Mouse (Mus musculus) heart, embryonic 10.5 days (tissue): ENCODE results near the gene Apobec1. TPM values are rescaled to one million over a fixed set of nuclear protein-coding genes. Genes with fewer than 3 reads are reported as not detected.
"Not testable (repeated sequence)": the region's sequence is repeated elsewhere in the genome, so short reads cannot be mapped to it uniquely, and the experiment has no call there.

Experiments
- DNase-seq: peaks from one replicate; pipeline ENCODE4 v3.0.0-alpha.2; 2017; ENCODE audit warnings: low spot score
- H3K27ac ChIP-seq: fragments of 300-500 bp; sonication (generic); 2 replicates; pipeline ENCODE4 v1.5.1; 2016; ENCODE audit warnings: mild to moderate bottlenecking
- H3K27me3 ChIP-seq: fragments of 300-500 bp; sonication (generic); 2 replicates; pipeline ENCODE4 v1.6.1; 2016; ENCODE audit warnings: mild to moderate bottlenecking; ENCODE audit not compliant: poor library complexity, insufficient read depth, severe bottlenecking
- H3K36me3 ChIP-seq: fragments of 300-500 bp; sonication (generic); 2 replicates; pipeline ENCODE4 v1.6.1; 2016; ENCODE audit warnings: mild to moderate bottlenecking, moderate library complexity
- H3K4me1 ChIP-seq: fragments of 300-500 bp; sonication (generic); 2 replicates; pipeline ENCODE4 v1.6.1; 2016; ENCODE audit warnings: mild to moderate bottlenecking
- H3K4me3 ChIP-seq: fragments of 300-500 bp; sonication (generic); 2 replicates; pipeline ENCODE4 v1.5.1; 2016; ENCODE audit warnings: mild to moderate bottlenecking, moderate library complexity
- H3K9me3 ChIP-seq: fragments of 300-500 bp; sonication (generic); 2 replicates; pipeline ENCODE4 v1.6.1; 2016; ENCODE audit warnings: mild to moderate bottlenecking, moderate library complexity
- WGBS: fragments of 180-500 bp; shearing (Covaris S2); methylation state at CpG from one replicate; pipeline ENCODE4 v1.1.7; 2016; 5-methylcytosine and 5-hydroxymethylcytosine counted together
- polyA plus RNA-seq: library from polyadenylated mRNA; unstranded; fragments of >200 nt; fragmentation: Nextera tagmentation; extraction: Ambion mirVana; gene quantifications from 2 replicates; pipeline ENCODE4 v1.2.1, GENCODE M21; 2016

Apobec1 gene
- 0.43 and 0.64 TPM in 2 replicates for polyA plus RNA-seq

DNA sequence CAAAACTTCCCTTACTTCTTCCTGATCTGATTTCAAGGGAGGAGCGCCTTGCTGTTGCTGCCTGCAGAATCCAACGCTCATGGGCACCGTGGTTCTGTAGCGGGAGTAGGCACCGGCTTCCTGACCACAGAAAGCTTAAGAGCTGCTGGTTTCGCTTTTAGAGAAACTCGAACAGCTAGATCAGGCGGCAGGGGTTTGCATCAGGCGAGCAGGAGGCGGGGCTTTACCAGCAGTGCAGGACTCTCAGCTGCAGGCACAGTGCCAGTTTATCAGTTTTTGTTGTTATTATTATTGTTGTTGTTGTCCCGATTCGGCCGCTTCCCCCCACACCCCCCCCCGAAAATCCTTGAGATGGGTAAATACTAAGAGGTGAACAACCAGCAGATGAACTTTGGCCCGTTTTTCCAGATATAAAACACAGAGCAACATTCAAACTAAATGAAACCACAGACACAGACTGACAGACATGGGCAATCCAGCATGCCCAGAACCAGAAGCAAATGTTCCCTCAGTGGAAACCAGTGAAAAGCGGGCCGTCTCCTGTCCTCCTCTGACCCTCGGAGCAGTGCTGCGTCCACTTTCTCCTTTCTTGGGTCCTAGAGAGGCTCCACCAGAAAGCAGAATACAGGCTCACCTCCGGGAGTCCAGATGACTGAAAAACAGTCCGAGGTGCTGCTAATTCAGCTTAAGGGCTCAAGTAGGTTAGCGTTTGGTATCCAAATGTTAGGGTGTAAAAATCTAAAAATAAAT is at the start of gene Apobec1:
Gene Apobec1, minus strand, starts transcription at position 203 of the 750 bp plus-strand sequence.
- no peaks in the 10 kb centered on the region for H3K9me3 ChIP-seq
- H3K4me3 ChIP-seq = peak within 1 kb of the TSS; percentile 62
- no peaks in the 10 kb centered on the region for H3K27me3 ChIP-seq
- no peaks in the 10 kb centered on the region for H3K36me3 ChIP-seq
- WGBS = 7% methylated on average over 22 of the region's 22 CpGs
- peak; percentile 83 for DNase-seq
- peak within 1 kb of the TSS; percentile 78 for H3K27ac ChIP-seq
- H3K4me1 ChIP-seq = no peaks in the 10 kb centered on the region

DNA sequence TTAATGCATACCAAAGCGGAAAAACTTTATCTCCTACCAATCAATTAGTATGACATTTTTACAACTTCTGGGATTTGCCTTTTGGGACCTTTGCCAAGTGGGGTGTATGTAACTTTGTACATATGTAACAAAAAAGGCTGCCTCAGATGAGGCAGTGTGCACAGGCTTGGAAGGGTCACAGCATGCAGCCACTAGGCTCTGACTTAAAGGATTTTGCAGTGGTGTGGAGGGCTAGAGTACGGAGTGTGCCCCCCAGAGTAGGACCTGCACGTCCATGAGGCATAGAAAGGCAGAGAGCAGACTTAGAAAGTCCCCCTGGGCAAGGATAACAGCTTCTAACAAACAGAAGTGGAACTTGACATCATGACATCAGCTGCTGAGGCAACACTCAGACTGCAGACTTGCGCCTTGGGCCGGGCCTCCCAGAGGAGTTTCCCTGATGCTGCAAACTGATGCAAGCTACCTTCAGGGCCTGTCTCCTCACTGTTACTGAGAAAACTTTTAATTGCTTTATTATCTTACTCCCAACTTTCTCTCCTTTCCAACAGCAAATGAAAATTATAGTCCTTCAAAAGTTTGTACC is 48.2 kb upstream of the Apobec1 start:
- Histone ChIP-seq H3K4me3 (no peak overlapping the region), H3K4me1 (no peaks in the 10 kb centered on the region), H3K36me3 (no peaks in the 10 kb centered on the region), H3K27me3 (no peaks in the 10 kb centered on the region), H3K27ac (no peak overlapping the region), H3K9me3 (no peaks in the 10 kb centered on the region)
- DNase-seq = no peak
- 75% methylated on average over 5 of the region's 5 CpGs for WGBS

DNA sequence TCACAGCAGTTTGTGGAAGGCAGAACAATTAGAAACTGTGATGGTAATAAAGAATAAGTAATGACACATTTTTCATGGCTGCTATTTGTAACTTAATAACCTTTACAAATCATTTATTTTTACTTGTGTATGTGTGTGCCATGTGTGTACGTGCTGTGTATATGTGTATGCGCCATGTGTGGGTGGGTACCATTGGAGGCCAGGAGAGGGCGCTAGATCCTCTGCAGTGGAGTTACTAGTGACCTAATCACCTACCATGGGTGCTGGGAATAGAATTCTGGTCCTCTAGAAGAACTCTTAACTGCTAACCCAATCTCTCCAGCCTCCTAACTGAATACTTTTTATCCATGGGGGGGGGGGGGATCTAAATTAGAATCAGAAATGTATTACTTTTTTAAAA is 47.7 kb upstream of the Apobec1 start:
- Histone ChIP-seq H3K27ac (no peak overlapping the region), H3K4me1 (no peaks in the 10 kb centered on the region), H3K9me3 (no peaks in the 10 kb centered on the region), H3K4me3 (no peak overlapping the region), H3K27me3 (no peaks in the 10 kb centered on the region), H3K36me3 (no peaks in the 10 kb centered on the region)
- DNase-seq = no peak
- 76% methylated on average over 3 of the region's 3 CpGs for WGBS

DNA sequence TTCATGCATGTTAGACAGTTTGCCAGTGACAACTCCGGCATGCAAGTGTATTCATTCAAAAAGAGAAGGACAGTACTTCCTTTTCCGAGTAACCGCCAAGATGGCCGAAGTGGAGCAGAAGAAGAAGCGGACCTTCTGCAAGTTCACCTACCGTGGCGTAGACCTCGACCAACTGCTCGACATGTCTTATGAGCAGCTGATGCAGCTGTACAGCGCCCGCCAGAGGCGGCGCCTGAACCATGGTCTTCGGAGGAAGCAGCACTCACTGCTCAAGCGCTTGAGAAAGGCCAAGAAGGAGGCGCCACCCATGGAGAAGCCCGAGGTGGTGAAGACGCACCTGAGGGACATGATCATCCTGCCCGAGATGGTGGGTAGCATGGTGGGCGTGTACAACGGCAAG is 42.0 kb upstream of the Apobec1 start:
- H3K4me3 ChIP-seq, H3K27ac ChIP-seq, H3K4me1 ChIP-seq, H3K27me3 ChIP-seq, DNase-seq, H3K9me3 ChIP-seq, H3K36me3 ChIP-seq: not testable (repeated sequence)
- 90% methylated on average over 21 of the region's 21 CpGs for WGBS

DNA sequence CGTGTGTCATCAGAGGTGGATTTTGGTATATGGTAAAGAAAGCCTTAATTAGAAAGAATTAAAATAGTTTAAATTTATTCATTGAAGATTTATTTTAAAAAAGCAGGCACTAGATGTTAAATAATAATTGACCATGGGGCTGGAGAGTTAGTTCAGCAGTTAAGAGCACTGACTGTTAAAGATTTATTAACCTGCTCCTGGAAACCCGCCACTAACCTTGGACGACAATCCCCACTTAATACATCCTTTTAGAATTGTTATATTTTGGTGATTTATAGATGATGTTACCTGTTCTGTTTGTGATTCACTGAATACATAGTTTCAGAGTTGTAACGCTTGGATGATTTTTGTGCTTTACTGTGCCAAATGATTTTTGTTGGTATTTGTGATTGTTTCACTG is 35.3 kb upstream of the Apobec1 start:
- not testable (repeated sequence) for DNase-seq, H3K9me3 ChIP-seq, H3K4me3 ChIP-seq, H3K27ac ChIP-seq, H3K4me1 ChIP-seq, H3K27me3 ChIP-seq, H3K36me3 ChIP-seq
- WGBS = 82% methylated on average over 4 of the region's 4 CpGs

DNA sequence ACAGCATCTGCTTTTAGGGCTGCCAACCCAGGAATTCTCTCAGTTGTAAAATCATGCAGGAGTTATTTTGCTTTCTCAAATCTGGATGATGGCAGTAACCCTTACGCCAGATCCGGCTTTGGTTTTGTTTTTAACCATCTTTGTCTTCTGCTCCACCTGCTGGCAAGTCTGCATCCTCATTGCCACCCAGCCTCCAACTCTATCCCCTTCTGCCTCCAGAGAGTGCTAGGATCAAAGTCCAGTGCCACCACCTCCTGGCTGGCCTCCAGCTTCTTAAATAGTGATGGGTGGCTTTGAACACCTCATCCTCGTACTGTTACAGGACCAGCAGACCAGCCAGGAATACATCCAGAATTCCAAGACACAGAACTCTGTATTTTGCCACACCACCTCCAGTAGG is 34.4 kb upstream of the Apobec1 start:
- WGBS = 69% methylated on average over 3 of the region's 3 CpGs
- no peak for DNase-seq
- Histone ChIP-seq H3K27ac (no peak overlapping the region), H3K4me1 (no peaks in the 10 kb centered on the region), H3K36me3 (no peaks in the 10 kb centered on the region), H3K9me3 (no peaks in the 10 kb centered on the region), H3K4me3 (no peak overlapping the region), H3K27me3 (no peaks in the 10 kb centered on the region)

DNA sequence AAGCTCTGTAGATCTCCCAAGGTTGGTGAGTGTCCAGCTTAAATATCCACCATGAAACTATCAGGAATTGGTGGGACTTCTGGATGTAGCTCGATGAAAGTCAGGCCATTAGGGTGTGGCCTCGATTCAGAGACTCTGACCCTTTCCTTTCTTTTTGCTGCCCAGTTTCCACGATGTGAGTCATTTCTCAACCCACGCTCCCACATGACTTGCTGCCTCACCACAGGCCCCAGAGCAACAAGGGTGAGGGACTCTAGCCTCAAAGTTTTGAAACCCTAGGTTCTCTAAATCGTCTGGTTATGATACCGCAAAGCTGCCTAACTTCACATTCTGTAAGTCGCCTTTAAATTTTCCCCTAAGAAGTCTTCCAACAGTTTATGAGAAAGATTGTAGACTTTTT is 33.1 kb upstream of the Apobec1 start:
- Histone ChIP-seq H3K36me3 (no peaks in the 10 kb centered on the region), H3K27me3 (no peaks in the 10 kb centered on the region), H3K27ac (no peak overlapping the region), H3K4me1 (no peaks in the 10 kb centered on the region), H3K4me3 (no peak overlapping the region), H3K9me3 (no peaks in the 10 kb centered on the region)
- DNase-seq = no peak
- 80% methylated on average over 7 of the region's 7 CpGs for WGBS

DNA sequence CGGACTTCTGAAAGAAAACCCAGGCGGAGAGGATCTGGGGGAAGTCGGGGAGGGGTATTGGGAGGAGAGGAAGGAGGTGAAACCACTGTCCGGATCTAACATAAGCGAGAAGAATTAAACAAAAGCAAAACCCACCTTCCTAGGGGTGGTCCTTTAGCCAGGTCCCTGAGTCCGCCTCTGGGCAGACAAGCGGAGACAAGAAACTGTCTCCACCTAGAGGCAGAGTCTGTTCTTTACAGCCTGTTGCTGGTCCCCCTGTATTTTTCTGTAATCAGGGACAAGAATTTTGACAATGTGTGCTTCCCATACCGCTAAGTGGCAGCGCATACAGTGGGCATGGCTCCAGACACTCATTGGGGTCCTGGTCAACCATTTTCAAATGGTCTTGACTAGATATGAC is 31.2 kb upstream of the Apobec1 start:
- no peaks in the 10 kb centered on the region for H3K4me1 ChIP-seq
- DNase-seq = no peak
- no peaks in the 10 kb centered on the region for H3K36me3 ChIP-seq
- no peaks in the 10 kb centered on the region for H3K9me3 ChIP-seq
- H3K27me3 ChIP-seq = peaks cover 6% of the 10 kb centered on the region; the same call in 1 of the 2 replicates
- no peak overlapping the region for H3K27ac ChIP-seq
- 30% methylated on average over 9 of the region's 9 CpGs for WGBS
- no peak overlapping the region for H3K4me3 ChIP-seq

DNA sequence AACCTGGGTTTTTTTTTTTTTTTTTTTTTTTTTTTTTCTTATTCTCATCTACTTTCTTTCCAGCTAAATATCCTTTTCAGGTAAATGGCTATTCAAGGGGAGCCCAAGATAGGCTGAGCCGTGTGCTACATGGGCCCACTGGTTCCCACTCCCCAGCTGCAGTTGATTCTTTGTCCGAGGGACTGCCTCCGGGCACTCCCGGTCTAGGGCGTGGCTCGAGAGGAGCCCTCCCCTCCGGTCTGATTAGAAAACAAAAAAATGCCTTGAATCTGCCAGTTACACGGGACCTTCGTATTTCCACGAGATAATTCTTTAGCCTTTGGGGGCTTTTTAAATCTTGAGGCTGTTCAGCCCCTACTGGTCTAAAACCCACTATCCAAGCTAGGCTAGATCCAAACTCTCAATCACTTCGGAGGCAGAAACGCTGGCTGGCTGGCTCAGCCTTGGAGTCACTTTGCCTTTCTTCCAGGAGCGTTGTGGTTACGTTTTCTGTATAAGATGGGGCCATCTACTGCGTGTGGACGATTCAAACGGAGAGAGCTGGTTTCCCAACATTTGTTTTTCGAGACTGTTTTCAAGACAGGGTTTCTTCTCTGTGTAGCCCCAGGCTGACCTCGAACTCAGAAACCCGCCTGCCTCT is 25.3 kb upstream of the Apobec1 start:
- no peak for DNase-seq
- no peaks in the 10 kb centered on the region for H3K4me1 ChIP-seq
- 19% methylated on average over 20 of the region's 20 CpGs for WGBS
- H3K9me3 ChIP-seq = no peaks in the 10 kb centered on the region
- peaks cover 17% of the 10 kb centered on the region; the same call in 1 of the 2 replicates for H3K27me3 ChIP-seq
- peak overlapping the region; percentile 40; the same call in 1 of the 2 replicates for H3K4me3 ChIP-seq
- no peaks in the 10 kb centered on the region for H3K36me3 ChIP-seq
- no peak overlapping the region for H3K27ac ChIP-seq

DNA sequence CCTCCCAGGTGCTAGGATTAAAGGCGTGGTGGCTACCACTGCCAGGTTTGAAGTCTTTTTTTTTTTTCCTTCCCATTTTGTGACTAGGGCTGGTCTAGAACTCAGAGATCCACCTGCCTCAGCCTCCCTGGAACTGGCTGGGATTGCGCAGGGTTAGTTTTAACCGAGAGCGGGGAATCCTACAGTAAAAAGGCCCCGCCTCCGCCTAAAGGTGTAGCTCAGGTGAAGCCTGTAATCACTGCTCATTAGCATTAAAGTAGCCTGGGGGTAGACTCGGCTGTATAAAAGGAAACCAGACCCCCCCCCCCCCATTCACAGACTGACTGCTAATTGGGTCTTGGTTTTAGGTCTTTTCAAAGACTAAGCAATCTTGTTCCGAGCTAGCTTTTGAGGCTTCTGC is 23.9 kb upstream of the Apobec1 start, which contains the start of gene Dppa3:
Gene Dppa3, plus strand, starts transcription at position 301 of the 400 bp plus-strand sequence.
- peak within 1 kb of the TSS; percentile 40; the same call in 1 of the 2 replicates for H3K4me3 ChIP-seq
- 75% methylated on average over 8 of the region's 8 CpGs for WGBS
- no peak for DNase-seq
- H3K27me3 ChIP-seq = peaks cover 17% of the 10 kb centered on the region; the same call in 1 of the 2 replicates
- no peaks in the 10 kb centered on the region for H3K36me3 ChIP-seq
- no peak within 1 kb of the TSS for H3K27ac ChIP-seq
- H3K4me1 ChIP-seq = no peaks in the 10 kb centered on the region
- H3K9me3 ChIP-seq = no peaks in the 10 kb centered on the region

DNA sequence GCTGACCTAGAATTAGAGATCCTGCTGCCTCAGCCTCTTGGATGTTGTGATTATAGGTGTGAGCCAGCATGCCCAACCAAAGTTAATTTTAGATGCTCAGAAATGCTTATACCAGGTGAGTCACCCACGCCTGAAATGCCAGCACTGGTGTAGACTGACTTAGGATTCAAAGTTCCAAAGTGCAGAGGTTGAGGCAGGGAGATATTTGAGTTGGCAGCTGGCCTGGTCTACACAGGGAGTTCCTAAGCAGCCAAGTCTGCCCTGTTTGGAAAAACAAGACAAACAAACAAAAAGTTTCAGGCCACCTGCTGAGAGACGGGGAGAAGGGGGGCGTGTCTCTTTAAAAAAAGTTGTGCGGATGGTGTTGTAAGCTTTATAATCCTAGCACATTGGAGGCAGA is 22.9 kb upstream of the Apobec1 start:
- Histone ChIP-seq H3K27me3 (peaks cover 17% of the 10 kb centered on the region; the same call in 1 of the 2 replicates), H3K4me1 (no peaks in the 10 kb centered on the region), H3K36me3 (no peaks in the 10 kb centered on the region), H3K27ac (no peak overlapping the region), H3K4me3 (no peak overlapping the region), H3K9me3 (no peaks in the 10 kb centered on the region)
- WGBS = 76% methylated on average over 4 of the region's 4 CpGs
- no peak for DNase-seq

DNA sequence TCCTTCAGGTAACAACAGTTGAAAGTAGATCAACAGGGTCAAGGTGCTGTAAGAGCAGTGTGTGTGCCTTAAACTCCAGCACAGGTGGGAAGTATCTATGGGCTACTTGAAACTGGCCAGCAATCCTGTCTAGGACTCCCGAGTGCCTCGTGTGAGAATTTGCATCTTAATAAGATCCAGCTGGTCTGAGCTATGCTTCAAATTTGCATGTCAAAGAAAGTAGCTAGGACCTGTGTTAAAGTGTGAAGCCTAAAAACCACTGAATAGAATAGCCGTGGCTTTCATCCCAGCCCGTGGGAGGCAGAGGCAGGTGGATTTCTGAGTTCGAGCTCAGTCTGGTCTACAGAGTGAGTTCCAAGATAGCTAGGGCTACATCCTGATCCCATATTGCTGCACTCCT is 22.2 kb upstream of the Apobec1 start:
- Histone ChIP-seq H3K4me1 (no peaks in the 10 kb centered on the region), H3K27me3 (peaks cover 17% of the 10 kb centered on the region; the same call in 1 of the 2 replicates), H3K4me3 (no peak overlapping the region), H3K9me3 (no peaks in the 10 kb centered on the region), H3K27ac (no peak overlapping the region), H3K36me3 (no peaks in the 10 kb centered on the region)
- 62% methylated on average over 5 of the region's 5 CpGs for WGBS
- DNase-seq = no peak

DNA sequence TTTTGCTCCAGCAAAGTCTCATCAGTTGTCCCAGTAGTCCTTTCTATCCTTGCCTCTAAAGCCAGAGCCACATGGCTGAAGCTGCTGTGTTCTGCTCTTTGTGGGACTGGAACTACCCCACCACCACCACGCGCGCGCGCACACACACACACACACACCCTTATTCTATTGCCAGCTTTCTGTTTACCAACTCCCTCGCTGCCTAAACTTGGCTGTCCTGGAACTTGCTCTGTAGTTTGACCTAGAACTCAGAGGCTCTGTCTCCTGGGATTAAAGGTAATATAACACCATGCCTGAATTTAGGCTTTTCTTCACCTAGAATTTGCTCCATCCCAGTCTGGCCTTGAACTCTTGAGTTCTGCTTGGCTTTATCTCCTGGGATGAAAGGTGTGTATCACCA is 18.8 kb upstream of the Apobec1 start:
- no peak overlapping the region for H3K4me3 ChIP-seq
- WGBS = 89% methylated on average over 6 of the region's 6 CpGs

More for the DNA sequence above, 18.8 kb upstream of the Apobec1 start:
- no peaks in the 10 kb centered on the region for H3K9me3 ChIP-seq
- H3K27ac ChIP-seq = no peak overlapping the region
- H3K4me1 ChIP-seq = no peaks in the 10 kb centered on the region
- no peaks in the 10 kb centered on the region for H3K36me3 ChIP-seq
- DNase-seq = no peak
- no peaks in the 10 kb centered on the region for H3K27me3 ChIP-seq
